Mouse (Mus musculus) forebrain, embryonic 16.5 days (tissue): ENCODE measurements at regions not wholly inside any gene's neighbourhood (a gene's known extent, or its start where the extent isn't known, plus 50 kb on each side); places are given as distances from the start of the nearest gene placed in this dataset.
A peak's percentile ranks its signal among the peaks of the same experiment; 100 is the strongest.
"Not testable (repeated sequence)": the region's sequence is repeated elsewhere in the genome, so short reads cannot be mapped to it uniquely, and the experiment has no call there.

Experiments
- ATAC-seq: fragments of 200-750 bp; cut with Nextera tagmentation; 2 replicates; pipeline ENCODE4 v1.8.0; 2017; ENCODE audit warnings: mild to moderate bottlenecking, moderate library complexity
- H3K27ac ChIP-seq: fragments of 300-500 bp; sonication (generic); 2 replicates; pipeline ENCODE4 v1.5.1; 2014; ENCODE audit warnings: low read length, control low read depth
- H3K27me3 ChIP-seq: fragments of 300-500 bp; sonication (generic); replicated peaks from 2 replicates; pipeline ENCODE4 v1.6.1; 2014; ENCODE audit warnings: low read length; ENCODE audit not compliant: control insufficient read depth, insufficient read depth
- H3K36me3 ChIP-seq: fragments of 300-500 bp; sonication (generic); 2 replicates; pipeline ENCODE4 v1.6.1; 2014; ENCODE audit not compliant: control insufficient read depth, insufficient read depth
- H3K4me1 ChIP-seq: fragments of 300-500 bp; sonication (generic); replicated peaks from 2 replicates; pipeline ENCODE4 v1.6.1; 2014; ENCODE audit warnings: low read length; ENCODE audit not compliant: control insufficient read depth, insufficient read depth
- H3K4me2 ChIP-seq: fragments of 300-500 bp; sonication (generic); 2 replicates; pipeline ENCODE4 v1.6.1; 2014; ENCODE audit warnings: mild to moderate bottlenecking, low read length, control low read depth
- H3K4me3 ChIP-seq: fragments of 300-500 bp; sonication (generic); replicated peaks from 2 replicates; pipeline ENCODE4 v1.5.1; 2014; ENCODE audit warnings: mild to moderate bottlenecking, low read length, control low read depth
- H3K9ac ChIP-seq: fragments of 300-500 bp; sonication (generic); replicated peaks from 2 replicates; pipeline ENCODE4 v1.6.1; 2014; ENCODE audit warnings: low read depth, low read length, control low read depth
- H3K9me3 ChIP-seq: fragments of 300-500 bp; sonication (generic); 2 replicates; pipeline ENCODE4 v1.6.1; 2016; ENCODE audit warnings: low read length; ENCODE audit not compliant: control insufficient read depth
- WGBS: fragments of 180-500 bp; shearing (Covaris S2); extraction: QIAGEN DNeasy Blood & Tissue Kit; methylation state at CpG from one replicate; pipeline ENCODE4 v1.1.7; 2014; 5-methylcytosine and 5-hydroxymethylcytosine counted together

DNA sequence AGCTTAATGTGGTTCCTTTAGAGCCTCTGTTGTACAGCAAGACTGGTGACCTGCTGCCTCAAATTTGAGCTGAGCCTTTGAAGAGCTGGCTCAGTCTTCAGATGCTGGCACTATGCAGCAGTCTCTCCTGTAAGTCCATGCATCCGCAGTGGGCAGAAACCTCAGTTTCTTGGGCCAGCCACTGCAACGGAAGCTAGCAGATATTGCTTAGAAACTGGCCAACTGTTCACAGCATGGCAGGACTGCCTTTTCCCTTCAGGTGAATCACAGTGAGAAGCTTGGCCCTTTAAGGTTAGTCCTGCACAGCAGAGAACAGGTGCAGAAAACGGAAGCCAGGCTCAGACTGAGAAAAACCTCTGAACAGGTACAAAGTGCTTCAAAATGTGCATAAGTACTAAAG is 1976.8 kb upstream of the G6pd2 start:
- Histone ChIP-seq H3K27me3 (no peaks in the 10 kb centered on the region), H3K4me1 (no peaks in the 10 kb centered on the region), H3K9me3 (no peaks in the 10 kb centered on the region), H3K9ac (no peak overlapping the region), H3K4me3 (no peak overlapping the region), H3K36me3 (no peaks in the 10 kb centered on the region), H3K4me2 (no peak overlapping the region), H3K27ac (no peak overlapping the region)
- 88% methylated on average over 3 of the region's 3 CpGs for WGBS
- ATAC-seq, result no peak

DNA sequence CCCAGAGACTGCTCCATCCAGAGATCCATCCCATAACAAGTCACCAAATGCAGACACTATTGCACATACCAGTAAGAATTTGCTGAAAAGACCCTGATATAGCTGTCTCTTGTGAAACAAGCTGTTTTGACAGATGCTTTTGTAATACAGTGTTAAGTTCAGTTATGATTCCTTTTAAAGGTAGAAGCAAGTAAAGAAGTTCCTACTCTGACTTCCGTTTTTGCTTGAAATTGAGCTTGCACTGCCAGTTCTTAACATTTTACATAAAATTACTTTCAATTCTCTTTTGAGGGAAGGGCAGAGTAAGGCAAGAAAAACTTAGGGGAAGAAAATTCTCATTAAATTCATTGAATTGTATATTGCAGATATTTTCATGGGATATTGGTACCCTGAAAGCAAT is 1962.9 kb upstream of the G6pd2 start:
- ATAC-seq, result no peak
- WGBS, result 43% methylated on average over 1 of the region's 1 CpGs
- Histone ChIP-seq H3K4me3 (no peak overlapping the region), H3K27me3 (no peaks in the 10 kb centered on the region), H3K36me3 (no peaks in the 10 kb centered on the region), H3K27ac (no peak overlapping the region), H3K4me2 (no peak overlapping the region), H3K9ac (no peak overlapping the region), H3K9me3 (no peaks in the 10 kb centered on the region), H3K4me1 (no peaks in the 10 kb centered on the region)

DNA sequence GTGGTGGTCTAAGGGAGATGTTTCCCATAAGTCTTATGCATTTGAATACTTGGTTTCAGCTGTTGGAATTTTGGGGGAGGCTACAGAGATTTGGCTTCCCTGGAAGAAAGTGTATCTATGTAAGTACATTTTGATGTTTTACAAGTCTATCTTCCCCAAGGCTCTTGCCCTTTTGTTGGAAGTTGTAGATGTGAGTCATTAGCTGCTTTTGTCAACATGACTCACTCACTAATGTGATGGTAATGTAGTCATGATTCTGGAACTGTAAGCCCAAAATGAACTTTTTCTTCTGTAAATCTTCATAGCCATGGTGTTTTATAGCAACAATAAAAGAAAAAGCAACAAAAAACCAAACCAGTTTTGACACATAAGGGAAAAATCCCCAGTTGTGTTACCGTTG is 1961.0 kb upstream of the G6pd2 start:
- no peak overlapping the region for H3K4me2 ChIP-seq
- whole genome bisulfite sequencing, result 94% methylated on average over 1 of the region's 1 CpGs
- H3K27me3 ChIP-seq, result no peaks in the 10 kb centered on the region
- H3K36me3 ChIP-seq, result no peaks in the 10 kb centered on the region
- no peak overlapping the region for H3K27ac ChIP-seq
- no peaks in the 10 kb centered on the region for H3K4me1 ChIP-seq
- no peak overlapping the region for H3K4me3 ChIP-seq
- no peak overlapping the region for H3K9ac ChIP-seq
- no peaks in the 10 kb centered on the region for H3K9me3 ChIP-seq
- ATAC-seq, result no peak

DNA sequence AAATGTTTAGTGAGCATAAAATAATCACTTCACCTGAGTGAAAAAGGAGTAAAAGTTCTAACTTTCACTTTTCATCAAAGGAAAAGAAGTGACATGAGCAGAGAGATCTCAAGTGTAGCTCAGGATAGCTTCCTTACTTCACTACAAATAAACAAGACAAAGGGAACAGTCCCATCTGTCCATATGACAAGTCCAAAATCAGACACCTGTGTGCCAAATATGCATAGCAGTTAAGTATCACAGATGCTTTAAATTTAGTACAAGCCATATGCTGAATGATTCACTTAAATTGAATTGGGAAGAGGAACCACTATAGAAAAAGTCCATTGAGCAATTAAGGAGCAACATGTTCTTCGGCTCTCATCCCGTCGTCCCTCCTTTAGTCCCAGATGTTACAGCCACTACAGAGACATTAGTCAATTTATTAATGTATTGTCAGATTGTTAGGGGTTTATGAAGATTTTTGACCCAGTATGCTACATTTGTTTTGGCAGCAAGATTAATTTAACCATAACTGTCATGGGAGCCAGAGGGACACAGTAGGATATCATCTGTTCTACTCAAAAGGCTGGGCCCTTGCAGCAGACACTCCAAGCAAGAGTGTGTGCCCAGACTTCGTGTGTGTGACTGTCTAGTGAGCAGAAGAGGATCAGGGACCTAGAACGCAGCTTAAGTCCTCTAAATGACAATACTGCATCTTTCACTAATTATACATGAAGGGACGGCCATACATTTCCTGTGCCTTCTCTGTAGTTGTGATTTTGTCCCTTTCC is 1914.5 kb upstream of the G6pd2 start:
- Histone ChIP-seq H3K4me2 (no peak overlapping the region), H3K36me3 (no peaks in the 10 kb centered on the region), H3K9ac (no peak overlapping the region), H3K9me3 (no peaks in the 10 kb centered on the region), H3K4me1 (no peaks in the 10 kb centered on the region), H3K27ac (no peak overlapping the region), H3K27me3 (no peaks in the 10 kb centered on the region), H3K4me3 (no peak overlapping the region)
- WGBS, result 71% methylated on average over 6 of the region's 6 CpGs
- ATAC-seq, result peak; percentile 52; the same call in 1 of the 2 replicates

DNA sequence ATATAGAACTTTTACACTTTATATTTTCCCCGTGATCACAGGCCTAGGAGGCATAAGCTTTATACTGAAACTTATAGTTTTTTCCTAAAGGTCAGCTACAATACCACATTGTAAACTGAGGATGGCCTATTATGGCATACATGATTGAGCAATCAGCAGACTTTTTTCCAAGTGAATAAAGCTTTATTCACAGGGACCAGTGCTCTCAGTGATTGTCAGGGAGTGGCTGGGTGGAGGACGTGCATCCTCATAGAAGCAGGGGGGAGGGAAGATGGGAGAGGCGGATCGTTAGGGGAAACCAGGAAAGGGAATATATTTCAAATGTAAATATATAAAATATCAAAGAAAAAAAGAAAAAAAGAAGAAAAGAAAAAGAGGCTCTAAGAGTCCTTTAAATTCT is 1886.7 kb upstream of the G6pd2 start:
- Histone ChIP-seq H3K4me1 (no peaks in the 10 kb centered on the region), H3K36me3 (no peaks in the 10 kb centered on the region), H3K9me3 (no peaks in the 10 kb centered on the region), H3K9ac (no peak overlapping the region), H3K4me2 (no peak overlapping the region), H3K4me3 (no peak overlapping the region), H3K27me3 (no peaks in the 10 kb centered on the region), H3K27ac (no peak overlapping the region)
- no peak for ATAC-seq
- WGBS, result 52% methylated on average over 4 of the region's 4 CpGs

DNA sequence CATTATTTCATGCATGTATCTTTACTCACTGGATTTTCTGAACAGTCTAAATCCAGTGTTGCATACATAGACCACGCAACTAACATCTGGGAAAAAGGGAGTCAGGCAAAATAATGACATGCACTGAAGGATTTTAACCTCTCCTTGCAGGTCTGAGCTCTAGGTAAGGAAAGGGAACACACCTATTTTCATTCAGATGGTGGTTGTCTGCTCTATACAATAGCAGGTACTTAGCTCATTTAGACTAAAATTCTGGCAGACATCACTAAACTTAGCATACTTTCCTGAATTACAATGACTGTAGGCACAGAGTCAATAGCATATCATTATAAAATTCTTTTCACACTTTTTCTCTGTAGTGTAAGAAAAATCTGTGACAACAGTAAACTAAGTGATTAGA is 1867.8 kb upstream of the G6pd2 start:
- WGBS, result 70% methylated on average over 1 of the region's 1 CpGs
- H3K9me3 ChIP-seq, result no peaks in the 10 kb centered on the region
- ATAC-seq, result no peak

DNA sequence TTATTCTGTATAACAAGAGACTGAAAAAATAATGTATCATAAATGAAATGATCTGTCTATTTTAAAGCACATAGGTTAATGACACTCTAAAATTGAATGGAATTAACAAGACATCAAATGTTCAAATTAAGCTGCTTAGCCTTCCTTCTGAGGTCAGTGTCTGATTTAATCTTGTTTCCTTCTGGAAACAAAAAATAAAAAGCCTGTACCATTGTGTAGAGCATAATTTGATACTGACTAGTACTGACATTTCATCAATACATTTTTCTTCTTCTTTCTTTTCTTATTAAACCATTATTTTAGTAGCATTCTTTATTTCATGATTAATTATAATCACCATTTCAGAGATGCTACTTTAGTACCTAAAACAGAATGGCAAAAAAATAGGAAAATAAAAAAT is 1862.9 kb upstream of the G6pd2 start:
- no peaks in the 10 kb centered on the region for H3K36me3 ChIP-seq
- no peaks in the 10 kb centered on the region for H3K27me3 ChIP-seq
- no peak overlapping the region for H3K9ac ChIP-seq
- no peak overlapping the region for H3K4me2 ChIP-seq
- H3K9me3 ChIP-seq, result no peaks in the 10 kb centered on the region
- H3K27ac ChIP-seq, result no peak overlapping the region
- H3K4me1 ChIP-seq, result no peaks in the 10 kb centered on the region
- ATAC-seq, result no peak
- no peak overlapping the region for H3K4me3 ChIP-seq

More for the DNA sequence above, 1867.8 kb upstream of the G6pd2 start:
- no peaks in the 10 kb centered on the region for H3K36me3 ChIP-seq
- H3K4me2 ChIP-seq, result no peak overlapping the region
- H3K27ac ChIP-seq, result no peak overlapping the region
- no peak overlapping the region for H3K9ac ChIP-seq
- no peaks in the 10 kb centered on the region for H3K4me1 ChIP-seq
- H3K27me3 ChIP-seq, result no peaks in the 10 kb centered on the region
- no peak overlapping the region for H3K4me3 ChIP-seq

DNA sequence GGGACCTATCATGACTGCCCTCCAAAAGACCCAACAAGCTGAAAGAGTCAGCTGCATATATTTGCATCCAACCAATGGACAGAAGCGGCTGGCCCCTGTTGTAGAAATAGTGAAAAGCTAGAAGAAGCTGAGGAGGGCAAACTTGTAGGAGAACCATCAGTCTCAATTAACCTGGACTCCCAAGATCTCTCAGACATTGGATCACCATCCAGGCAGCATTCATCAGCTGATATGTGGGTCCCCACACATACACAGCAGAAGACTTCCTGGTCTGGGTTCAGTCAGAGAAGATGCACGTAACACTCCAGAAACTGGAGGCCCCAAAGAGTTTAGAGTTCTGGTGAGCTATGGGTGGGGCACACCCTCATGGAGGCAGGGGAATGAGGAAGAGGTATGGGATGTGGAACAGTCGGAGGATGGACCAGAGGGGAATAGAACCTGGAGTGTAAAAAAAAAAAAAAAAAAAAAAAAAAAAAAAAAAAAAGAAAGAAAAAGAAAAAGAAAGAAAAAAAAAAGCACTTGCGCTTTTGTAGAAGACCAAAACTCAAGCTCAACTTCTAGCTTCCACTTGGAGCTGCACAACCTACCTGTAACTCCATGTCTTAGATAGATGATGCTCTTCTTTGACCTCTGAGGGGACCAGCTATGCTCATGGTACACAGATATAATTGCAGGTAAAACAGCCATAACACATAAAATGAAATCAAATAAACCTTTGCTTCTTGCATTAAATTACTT is 1860.6 kb upstream of the G6pd2 start:
- WGBS, result 97% methylated on average over 4 of the region's 4 CpGs

DNA sequence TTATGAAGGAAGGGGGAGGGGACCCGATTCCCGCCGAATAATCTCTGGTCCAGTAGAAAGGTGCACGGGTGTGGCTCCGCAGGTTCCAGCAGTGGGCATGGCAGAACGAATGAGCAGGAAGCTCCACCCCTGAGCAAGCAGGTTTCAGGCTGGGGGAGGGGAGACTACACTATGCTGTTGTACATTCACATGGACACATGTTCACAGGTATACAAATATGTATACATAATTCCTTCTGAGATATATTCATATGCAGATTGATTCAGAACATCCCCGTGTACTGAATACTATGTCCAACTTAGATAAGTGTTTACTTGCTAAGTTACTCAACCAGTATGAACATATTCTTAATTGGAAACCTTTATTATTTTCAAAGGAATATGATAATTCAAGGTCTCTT is 1852.4 kb upstream of the G6pd2 start:
- not testable (repeated sequence) for ATAC-seq
- 91% methylated on average over 3 of the region's 7 CpGs for WGBS

More for the DNA sequence above, 1860.6 kb upstream of the G6pd2 start:
- no peaks in the 10 kb centered on the region for H3K27me3 ChIP-seq
- no peak overlapping the region for H3K27ac ChIP-seq
- no peak overlapping the region for H3K4me2 ChIP-seq
- no peaks in the 10 kb centered on the region for H3K36me3 ChIP-seq
- H3K9me3 ChIP-seq, result no peaks in the 10 kb centered on the region
- H3K9ac ChIP-seq, result no peak overlapping the region
- H3K4me1 ChIP-seq, result no peaks in the 10 kb centered on the region
- no peak for ATAC-seq
- no peak overlapping the region for H3K4me3 ChIP-seq

More for the DNA sequence above, 1852.4 kb upstream of the G6pd2 start:
- H3K27me3 ChIP-seq, H3K4me1 ChIP-seq, H3K9ac ChIP-seq, H3K9me3 ChIP-seq, H3K27ac ChIP-seq, H3K4me3 ChIP-seq, H3K36me3 ChIP-seq, H3K4me2 ChIP-seq: not testable (repeated sequence)
